Mouse (Mus musculus) limb, embryonic 15.5 days (tissue): ENCODE measurements around the gene Ahdc1. TPM values are rescaled to one million over a fixed set of nuclear protein-coding genes. Genes with fewer than 3 reads are reported as not detected.
"Not testable (repeated sequence)": the region's sequence is repeated elsewhere in the genome, so short reads cannot be mapped to it uniquely, and the experiment has no call there.

ENCODE experiments used
- ATAC-seq: fragments of 200-750 bp; cut with Nextera tagmentation; 2 replicates; pipeline ENCODE4 v1.8.0; 2017; ENCODE audit warnings: low read depth, moderate TSS enrichment; ENCODE audit not compliant: insufficient number of reproducible peaks, low FRiP score, low TSS enrichment
- H3K27ac ChIP-seq: fragments of 300-500 bp; sonication (generic); 2 replicates; pipeline ENCODE4 v1.5.1; 2015; ENCODE audit warnings: moderate library complexity, mild to moderate bottlenecking, inconsistent platforms
- H3K27me3 ChIP-seq: fragments of 300-500 bp; sonication (generic); 2 replicates; pipeline ENCODE4 v1.6.1; 2015; ENCODE audit warnings: inconsistent platforms
- H3K36me3 ChIP-seq: fragments of 300-500 bp; sonication (generic); 2 replicates; pipeline ENCODE4 v1.6.1; 2015; ENCODE audit warnings: inconsistent platforms
- H3K4me1 ChIP-seq: fragments of 300-500 bp; sonication (generic); 2 replicates; pipeline ENCODE4 v1.6.1; 2015; ENCODE audit warnings: inconsistent platforms
- H3K4me2 ChIP-seq: fragments of 300-500 bp; sonication (generic); 2 replicates; pipeline ENCODE4 v1.6.1; 2015; ENCODE audit warnings: mild to moderate bottlenecking, inconsistent platforms
- H3K4me3 ChIP-seq: fragments of 300-500 bp; sonication (generic); 2 replicates; pipeline ENCODE4 v1.5.1; 2015; ENCODE audit warnings: mild to moderate bottlenecking, inconsistent platforms
- H3K9ac ChIP-seq: fragments of 300-500 bp; sonication (generic); 2 replicates; pipeline ENCODE4 v1.6.1; 2015; ENCODE audit warnings: inconsistent platforms
- H3K9me3 ChIP-seq: fragments of 300-500 bp; sonication (generic); 2 replicates; pipeline ENCODE4 v1.6.1; 2016; ENCODE audit warnings: inconsistent platforms
- WGBS: fragments of 180-500 bp; shearing (Covaris S2); methylation state at CpG from one replicate; pipeline ENCODE4 v1.1.7; 2015; 5-methylcytosine and 5-hydroxymethylcytosine counted together
- polyA plus RNA-seq: library from polyadenylated mRNA; unstranded; fragments of >200 nt; fragmentation: Nextera tagmentation; extraction: Ambion mirVana; gene quantifications from 2 replicates; pipeline ENCODE4 v1.2.1, GENCODE M21; 2015

The Ahdc1 gene
- polyA plus RNA-seq, 1 experiment from 2014 or later = 13.2 TPM

GRCm38 (mm10) chr4:133089802-133090201 is 78.7 kb downstream of the Ahdc1 start:
- Histone ChIP-seq H3K4me2 (no peak overlapping the region; the same call in 1 of the 2 replicates), H3K4me1 (peaks cover 88% of the 10 kb centered on the region), H3K9me3 (no peaks in the 10 kb centered on the region), H3K36me3 (no peaks in the 10 kb centered on the region), H3K9ac (no peak overlapping the region), H3K27ac (peak overlapping the region; percentile 94), H3K4me3 (no peak overlapping the region), H3K27me3 (no peaks in the 10 kb centered on the region)
- WGBS = 65% methylated on average over 4 of the region's 4 CpGs
- ATAC-seq = no peak

- Histone ChIP-seq H3K4me3 (no peak overlapping the region), H3K27ac (peak overlapping the region; percentile 94), H3K4me1 (peaks cover 88% of the 10 kb centered on the region), H3K27me3 (no peaks in the 10 kb centered on the region), H3K9me3 (no peaks in the 10 kb centered on the region), H3K4me2 (peak overlapping the region; percentile 37), H3K9ac (0 out of 2 replicates have a peak overlapping the region, but pooled peaks have one; percentile 10), H3K36me3 (no peaks in the 10 kb centered on the region)
- 18% methylated on average over 8 of the region's 8 CpGs for WGBS
- ATAC-seq = peak; percentile 61
Measured at GRCm38 (mm10) chr4:133090276-133090719, 79.2 kb downstream of the Ahdc1 start.

GRCm38 (mm10) chr4:133090720-133091458 is 79.8 kb downstream of the Ahdc1 start:
- H3K27ac ChIP-seq = peak overlapping the region; percentile 94
- peak overlapping the region; percentile 37 for H3K4me2 ChIP-seq
- H3K4me3 ChIP-seq = 0 out of 2 replicates have a peak overlapping the region, but pooled peaks have one; percentile 3
- H3K4me1 ChIP-seq = peaks cover 87% of the 10 kb centered on the region
- H3K9me3 ChIP-seq = no peaks in the 10 kb centered on the region
- H3K9ac ChIP-seq = 0 out of 2 replicates have a peak overlapping the region, but pooled peaks have one; percentile 10
- peak; percentile 74 for ATAC-seq
- WGBS = 7% methylated on average over 18 of the region's 18 CpGs
- no peaks in the 10 kb centered on the region for H3K36me3 ChIP-seq
- H3K27me3 ChIP-seq = no peaks in the 10 kb centered on the region

- Histone ChIP-seq H3K36me3 (no peaks in the 10 kb centered on the region), H3K9ac (no peak overlapping the region), H3K4me3 (no peak overlapping the region), H3K4me2 (no peak overlapping the region), H3K4me1 (peaks cover 82% of the 10 kb centered on the region), H3K27me3 (no peaks in the 10 kb centered on the region), H3K27ac (peak overlapping the region; percentile 94), H3K9me3 (no peaks in the 10 kb centered on the region)
- no peak for ATAC-seq
- 47% methylated on average over 4 of the region's 4 CpGs for WGBS
Measured at GRCm38 (mm10) chr4:133091459-133091785, 80.4 kb downstream of the Ahdc1 start.

- Histone ChIP-seq H3K4me1 (peaks cover 73% of the 10 kb centered on the region), H3K27ac (peak overlapping the region; percentile 94), H3K36me3 (no peaks in the 10 kb centered on the region), H3K4me3 (peak overlapping the region; percentile 23), H3K9ac (peak overlapping the region; percentile 5; the same call in 1 of the 2 replicates), H3K4me2 (peak overlapping the region; percentile 43), H3K27me3 (no peaks in the 10 kb centered on the region), H3K9me3 (no peaks in the 10 kb centered on the region)
- ATAC-seq = peak; percentile 70; the same call in 1 of the 2 replicates
- 4% methylated on average over 18 of the region's 18 CpGs for WGBS
Measured at GRCm38 (mm10) chr4:133092453-133092901, 81.4 kb downstream of the Ahdc1 start.

GRCm38 (mm10) chr4:133093056-133093455 is 82.0 kb downstream of the Ahdc1 start:
- no peak overlapping the region for H3K4me2 ChIP-seq

GRCm38 (mm10) chr4:133093481-133094033 is 82.5 kb downstream of the Ahdc1 start:
- 25% methylated on average over 6 of the region's 6 CpGs for WGBS
- ATAC-seq = no peak
- Histone ChIP-seq H3K9me3 (no peaks in the 10 kb centered on the region), H3K4me3 (no peak overlapping the region), H3K27ac (peak overlapping the region; percentile 94), H3K4me2 (no peak overlapping the region), H3K9ac (no peak overlapping the region), H3K36me3 (no peaks in the 10 kb centered on the region), H3K4me1 (peaks cover 66% of the 10 kb centered on the region), H3K27me3 (no peaks in the 10 kb centered on the region)

More at GRCm38 (mm10) chr4:133093056-133093455, 82.0 kb downstream of the Ahdc1 start:
- Histone ChIP-seq H3K4me1 (peaks cover 67% of the 10 kb centered on the region), H3K27ac (peak overlapping the region; percentile 94), H3K36me3 (no peaks in the 10 kb centered on the region), H3K27me3 (no peaks in the 10 kb centered on the region), H3K9me3 (no peaks in the 10 kb centered on the region), H3K9ac (no peak overlapping the region), H3K4me3 (no peak overlapping the region)
- no peak for ATAC-seq
- 65% methylated on average over 6 of the region's 6 CpGs for WGBS

GRCm38 (mm10) chr4:133094255-133094654 is 83.2 kb downstream of the Ahdc1 start:
- Histone ChIP-seq H3K27me3 (no peaks in the 10 kb centered on the region), H3K4me3 (no peak overlapping the region), H3K27ac (peak overlapping the region; percentile 87; the same call in 1 of the 2 replicates), H3K4me1 (peaks cover 64% of the 10 kb centered on the region), H3K9ac (no peak overlapping the region), H3K4me2 (no peak overlapping the region), H3K36me3 (no peaks in the 10 kb centered on the region), H3K9me3 (no peaks in the 10 kb centered on the region)
- no peak for ATAC-seq
- WGBS = 67% methylated on average over 1 of the region's 1 CpGs

GRCm38 (mm10) chr4:133094936-133095733 is 84.1 kb downstream of the Ahdc1 start:
- ATAC-seq = no peak
- peak overlapping the region; percentile 87 for H3K27ac ChIP-seq
- no peaks in the 10 kb centered on the region for H3K27me3 ChIP-seq
- no peak overlapping the region for H3K9ac ChIP-seq
- no peaks in the 10 kb centered on the region for H3K36me3 ChIP-seq
- 43% methylated on average over 16 of the region's 16 CpGs for WGBS
- H3K4me1 ChIP-seq = peaks cover 55% of the 10 kb centered on the region
- H3K4me3 ChIP-seq = peak overlapping the region; percentile 20
- peak overlapping the region; percentile 37 for H3K4me2 ChIP-seq
- no peaks in the 10 kb centered on the region for H3K9me3 ChIP-seq

GRCm38 (mm10) chr4:133095734-133096065 is 84.6 kb downstream of the Ahdc1 start:
- not testable (repeated sequence) for H3K9ac ChIP-seq, ATAC-seq, H3K36me3 ChIP-seq, H3K9me3 ChIP-seq, H3K27me3 ChIP-seq
- Histone ChIP-seq H3K4me2 (peak overlapping the region; percentile 37), H3K27ac (peak overlapping the region; percentile 87), H3K4me1 (peaks cover 50% of the 10 kb centered on the region), H3K4me3 (peak overlapping the region; percentile 20)
- 15% methylated on average over 3 of the region's 3 CpGs for WGBS

- H3K4me3 ChIP-seq = peak overlapping the region; percentile 33
- 0% methylated on average over 16 of the region's 26 CpGs for WGBS
- not testable (repeated sequence) for H3K36me3 ChIP-seq, H3K9ac ChIP-seq, H3K9me3 ChIP-seq, H3K27me3 ChIP-seq, ATAC-seq, H3K4me2 ChIP-seq, H3K27ac ChIP-seq
- H3K4me1 ChIP-seq = peaks cover 41% of the 10 kb centered on the region
Measured at GRCm38 (mm10) chr4:133096671-133097070, 85.6 kb downstream of the Ahdc1 start.
